Mouse (Mus musculus) liver, embryonic 14.5 days (tissue): ENCODE measurements around the gene Idh1. TPM values are rescaled to one million over a fixed set of nuclear protein-coding genes. Genes with fewer than 3 reads are reported as not detected.
A peak's percentile ranks its signal among the peaks of the same experiment; 100 is the strongest.

Experiments
- ATAC-seq: fragments of 200-750 bp; cut with Nextera tagmentation; 2 replicates; pipeline ENCODE4 v1.8.0; 2017; ENCODE audit warnings: moderate number of reproducible peaks, mild to moderate bottlenecking, moderate library complexity; ENCODE audit not compliant: insufficient read depth
- DNase-seq, 3 experiments: peaks; one replicate each; pipeline ENCODE4 v3.0.0-alpha.2; 2012 to 2013; ENCODE audit warnings: low read depth in 3 of 3, low spot score in 3 of 3
- H3K27ac ChIP-seq: fragments of 300-500 bp; sonication (generic); 2 replicates; pipeline ENCODE4 v1.5.1; 2014; ENCODE audit warnings: moderate library complexity, mild to moderate bottlenecking, control low read depth, inconsistent platforms
- H3K27me3 ChIP-seq: fragments of 300-500 bp; sonication (generic); 2 replicates; pipeline ENCODE4 v1.6.1; 2014; ENCODE audit warnings: mild to moderate bottlenecking, low read length, moderate library complexity; ENCODE audit not compliant: control insufficient read depth, insufficient read depth
- H3K36me3 ChIP-seq: fragments of 300-500 bp; sonication (generic); replicated peaks from 2 replicates; pipeline ENCODE4 v1.6.1; 2014; ENCODE audit warnings: low read depth; ENCODE audit not compliant: control insufficient read depth, insufficient read depth
- H3K4me1 ChIP-seq, 2 experiments: fragments of 200-500 bp in 1 of 2; fragments of 300-500 bp in 1 of 2; sonication (generic) in 1 of 2; replicated peaks; 2 replicates each; pipeline ENCODE4 v1.6.1; 2012 to 2014; ENCODE audit warnings: antibody characterized with exemption in 1 of 2, inconsistent platforms in 1 of 2, low read length in 1 of 2; ENCODE audit not compliant: control insufficient read depth in 2 of 2, insufficient read depth in 2 of 2
- H3K4me2 ChIP-seq: fragments of 300-500 bp; sonication (generic); 2 replicates; pipeline ENCODE4 v1.6.1; 2014; ENCODE audit warnings: low read depth, mild to moderate bottlenecking, control low read depth, moderate library complexity
- H3K4me3 ChIP-seq, 2 experiments: fragments of 200-500 bp in 1 of 2; fragments of 300-500 bp in 1 of 2; sonication (generic) in 1 of 2; 2 replicates each; pipeline ENCODE4 v1.5.1; 2012 to 2014; ENCODE audit warnings: low read depth in 2 of 2, low read length in 2 of 2, mild to moderate bottlenecking in 2 of 2, control low read depth in 1 of 2, inconsistent platforms in 1 of 2, moderate library complexity in 1 of 2; ENCODE audit not compliant: insufficient read depth in 1 of 2
- H3K9ac ChIP-seq: fragments of 300-500 bp; sonication (generic); replicated peaks from 2 replicates; pipeline ENCODE4 v1.6.1; 2014; ENCODE audit warnings: mild to moderate bottlenecking, control low read depth, moderate library complexity
- H3K9me3 ChIP-seq: fragments of 300-500 bp; sonication (generic); 2 replicates; pipeline ENCODE4 v1.6.1; 2016; ENCODE audit warnings: low read length, mixed read lengths; ENCODE audit not compliant: control insufficient read depth
- CTCF ChIP-seq: IDR thresholded peaks from 2 replicates; pipeline ENCODE4 v1.5.1; 2016; ENCODE audit warnings: antibody characterized with exemption, low read depth, control low read depth
- EP300 ChIP-seq: IDR thresholded peaks from 2 replicates; pipeline ENCODE4 v1.6.1; 2016; ENCODE audit warnings: antibody characterized with exemption, low read depth
- WGBS: fragments of 180-500 bp; shearing (Covaris S2); extraction: QIAGEN DNeasy Blood & Tissue Kit; methylation state at CpG from one replicate; pipeline ENCODE4 v1.1.7; 2014; ENCODE audit not compliant: insufficient replicate concordance; 5-methylcytosine and 5-hydroxymethylcytosine counted together
- polyA plus RNA-seq, 2 experiments: library from polyadenylated mRNA; depleted of rRNA in 1 of 2; stranded (reverse) in 1 of 2; unstranded in 1 of 2; fragments of >200 nt; fragmentation: Nextera tagmentation in 1 of 2; extraction: Ambion mirVana in 1 of 2; gene quantifications; 2 replicates each; pipeline versions ENCODE4 v1.2.1 to v1.2.3; 2012 to 2014

Gene Idh1
- polyA plus RNA-seq, 2 experiments: 34.6 to 96.0 TPM

- no peaks in the 10 kb centered on the region for H3K36me3 ChIP-seq
- 20% methylated on average over 3 of the region's 3 CpGs for WGBS
- peaks cover 4 to 13% of the 10 kb centered on the region in 2 experiments for H3K4me1 ChIP-seq
- H3K27ac ChIP-seq: 0 out of 2 replicates have a peak overlapping the region, but pooled peaks have one; percentile 18
- H3K9ac ChIP-seq: peak overlapping the region; percentile 49
- H3K4me3 ChIP-seq: peak overlapping the region; percentile 63 to 87; a peak in 3 of 4 replicates
- ATAC-seq (no peak), DNase-seq (no peak)
- TF ChIP-seq EP300: no peak
- TF ChIP-seq CTCF: no peak
- peak overlapping the region; percentile 91 for H3K4me2 ChIP-seq
- no peaks in the 10 kb centered on the region for H3K9me3 ChIP-seq
- H3K27me3 ChIP-seq: no peaks in the 10 kb centered on the region
These were observed 8.8 kb downstream of the Idh1 start for GRCm38 (mm10) chr1:65177452-65177851.

GRCm38 (mm10) chr1:65176912-65177311 lies 9.4 kb downstream of the Idh1 start:
- Histone ChIP-seq H3K4me1 (peaks cover 4 to 13% of the 10 kb centered on the region in 2 experiments), H3K4me2 (peak overlapping the region; percentile 91), H3K27me3 (no peaks in the 10 kb centered on the region), H3K36me3 (no peaks in the 10 kb centered on the region), H3K27ac (no peak overlapping the region), H3K9ac (no peak overlapping the region), H3K9me3 (no peaks in the 10 kb centered on the region), H3K4me3 (peak overlapping the region in 1 of 2 experiments; percentile 63; a peak in 1 of 4 replicates)
- no peak for TF ChIP-seq CTCF
- TF ChIP-seq EP300: no peak
- WGBS: 28% methylated on average over 5 of the region's 5 CpGs
- no peak for ATAC-seq
- no peak for DNase-seq

GRCm38 (mm10) chr1:65176171-65176570 lies 10.1 kb downstream of the Idh1 start:
- no peak for DNase-seq
- no peaks in the 10 kb centered on the region for H3K27me3 ChIP-seq
- peak overlapping the region; percentile 20 for H3K4me2 ChIP-seq
- no peak overlapping the region for H3K27ac ChIP-seq
- no peaks in the 10 kb centered on the region for H3K36me3 ChIP-seq
- peaks cover 4 to 8% of the 10 kb centered on the region in 2 experiments for H3K4me1 ChIP-seq
- H3K4me3 ChIP-seq: no peak overlapping the region
- 70% methylated on average over 4 of the region's 4 CpGs for WGBS
- H3K9ac ChIP-seq: no peak overlapping the region
- TF ChIP-seq CTCF (no peak), EP300 (no peak)
- ATAC-seq: no peak
- no peaks in the 10 kb centered on the region for H3K9me3 ChIP-seq

GRCm38 (mm10) chr1:65173716-65174115 lies 12.6 kb downstream of the Idh1 start:
- no peak for DNase-seq
- Histone ChIP-seq H3K27me3 (no peaks in the 10 kb centered on the region), H3K27ac (no peak overlapping the region), H3K9ac (no peak overlapping the region), H3K4me1 (peaks cover 4 to 8% of the 10 kb centered on the region in 2 experiments), H3K4me2 (no peak overlapping the region), H3K4me3 (no peak overlapping the region), H3K36me3 (no peaks in the 10 kb centered on the region; the same call in 1 of the 2 replicates), H3K9me3 (no peaks in the 10 kb centered on the region)
- no peak for TF ChIP-seq EP300
- TF ChIP-seq CTCF: no peak
- WGBS: 62% methylated on average over 2 of the region's 2 CpGs
- no peak for ATAC-seq

DNA sequence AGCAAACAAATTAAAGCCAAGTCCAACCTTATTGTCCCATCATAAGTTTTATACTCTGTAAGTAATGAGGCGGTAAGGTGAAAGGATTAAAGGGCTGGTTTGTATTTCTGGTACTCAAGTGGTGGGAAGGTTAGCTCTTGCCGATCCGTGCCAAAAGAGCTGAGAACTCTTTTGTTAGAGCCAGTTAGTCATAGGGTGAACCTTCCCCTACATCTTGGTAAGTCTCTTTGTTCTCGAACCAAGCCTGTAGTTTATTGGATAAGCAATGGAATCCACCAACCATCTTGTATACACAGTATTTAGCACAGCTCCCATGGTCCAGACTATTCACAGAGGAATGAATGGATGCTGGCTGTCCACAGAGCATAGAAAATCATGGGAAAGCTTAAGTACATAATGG lies 14.7 kb downstream of the Idh1 start:
- 74% methylated on average over 4 of the region's 4 CpGs for WGBS
- no peak for TF ChIP-seq CTCF
- no peak for TF ChIP-seq EP300
- Histone ChIP-seq H3K36me3 (peaks cover 3% of the 10 kb centered on the region), H3K4me1 (no peaks in the 10 kb centered on the region), H3K4me2 (no peak overlapping the region), H3K9ac (no peak overlapping the region), H3K27ac (no peak overlapping the region), H3K9me3 (no peaks in the 10 kb centered on the region), H3K4me3 (no peak overlapping the region), H3K27me3 (no peaks in the 10 kb centered on the region)
- ATAC-seq (no peak), DNase-seq (no peak)

- H3K36me3 ChIP-seq: peaks cover 8% of the 10 kb centered on the region
These were observed 16.4 kb downstream of the Idh1 start for GRCm38 (mm10) chr1:65169947-65170346.

More at GRCm38 (mm10) chr1:65169947-65170346, 16.4 kb downstream of the Idh1 start:
- no peak overlapping the region for H3K4me2 ChIP-seq
- no peaks in the 10 kb centered on the region for H3K4me1 ChIP-seq
- H3K27ac ChIP-seq: no peak overlapping the region
- ATAC-seq: no peak
- no peak for DNase-seq
- H3K9ac ChIP-seq: no peak overlapping the region
- TF ChIP-seq EP300 (no peak), CTCF (no peak)
- WGBS: 34% methylated on average over 5 of the region's 5 CpGs
- H3K27me3 ChIP-seq: no peaks in the 10 kb centered on the region
- no peaks in the 10 kb centered on the region for H3K9me3 ChIP-seq
- H3K4me3 ChIP-seq: no peak overlapping the region
